Mouse (Mus musculus) ES-Bruce4 (cell line): ENCODE results near the gene Taf9b. TPM values are rescaled to one million over a fixed set of nuclear protein-coding genes. Genes with fewer than 3 reads are reported as not detected.
"Not testable (repeated sequence)": the region's sequence is repeated elsewhere in the genome, so short reads cannot be mapped to it uniquely, and the experiment has no call there.

Source experiments
- H3K27ac ChIP-seq: 2 replicates; pipeline ENCODE4 v1.5.1; 2012; ENCODE audit warnings: low read length, inconsistent platforms; ENCODE audit not compliant: insufficient read depth
- H3K27me3 ChIP-seq: 2 replicates; pipeline ENCODE4 v1.6.1; 2012; ENCODE audit warnings: mild to moderate bottlenecking, low read length, inconsistent platforms; ENCODE audit not compliant: control insufficient read depth, poor library complexity, insufficient read depth, severe bottlenecking
- H3K36me3 ChIP-seq: 2 replicates; pipeline ENCODE4 v1.6.1; 2012; ENCODE audit warnings: inconsistent platforms, mild to moderate bottlenecking, low read length, moderate library complexity; ENCODE audit not compliant: control insufficient read depth, poor library complexity, insufficient read depth, severe bottlenecking
- H3K4me1 ChIP-seq: one replicate; pipeline ENCODE4 v1.8.1; 2011; ENCODE audit warnings: low read length; ENCODE audit not compliant: control insufficient read depth, insufficient read depth
- H3K4me3 ChIP-seq: 2 replicates; pipeline ENCODE4 v1.5.1; 2011; ENCODE audit warnings: low read depth, mild to moderate bottlenecking, low read length
- H3K9ac ChIP-seq: 2 replicates; pipeline ENCODE4 v1.6.1; 2012; ENCODE audit warnings: low read depth, mild to moderate bottlenecking, inconsistent platforms; ENCODE audit not compliant: poor library complexity, severe bottlenecking
- H3K9me3 ChIP-seq: replicated peaks from 2 replicates; pipeline ENCODE4 v1.6.1; 2012; ENCODE audit warnings: mild to moderate bottlenecking, low read length, inconsistent platforms; ENCODE audit not compliant: control insufficient read depth, poor library complexity, insufficient read depth, severe bottlenecking
- CTCF ChIP-seq: IDR thresholded peaks from one replicate; pipeline ENCODE4 v1.8.1; 2011; ENCODE audit warnings: low read depth, low read length
- EP300 ChIP-seq: IDR thresholded peaks from 2 replicates; pipeline ENCODE4 v1.6.1; 2011; ENCODE audit warnings: low read depth, low read length; ENCODE audit not compliant: insufficient read depth
- POLR2A ChIP-seq: IDR thresholded peaks from one replicate; pipeline ENCODE4 v1.8.1; 2011; ENCODE audit warnings: low read length; ENCODE audit not compliant: insufficient read depth
- polyA plus RNA-seq: library from polyadenylated mRNA; stranded (reverse); fragments of >200 nt; gene quantifications from 2 replicates; pipeline ENCODE4 v1.2.4, GENCODE M21; 2011; ENCODE audit warnings: low read depth; ENCODE audit not compliant: missing spikeins, insufficient read depth, insufficient read length

Gene Taf9b
- polyA plus RNA-seq, result 1.6 TPM in 2 replicates

- Histone ChIP-seq H3K4me3 (no peak within 1 kb of the TSS), H3K9me3 (no peaks in the 10 kb centered on the region), H3K9ac (no peak within 1 kb of the TSS), H3K4me1 (no peaks in the 10 kb centered on the region), H3K27me3 (no peaks in the 10 kb centered on the region), H3K27ac (no peak within 1 kb of the TSS), H3K36me3 (no peaks in the 10 kb centered on the region)
- TF ChIP-seq CTCF (no peak), POLR2A (no peak), EP300 (no peak)
These were observed at the start of gene Taf9b for GRCm38 (mm10) chrX:106221058-106221457. Gene Taf9b (minus strand): TSS chrX:106221158.

GRCm38 (mm10) chrX:106255276-106255675 is 34.3 kb upstream of the Taf9b start, which contains the start of gene Fnd3c2:
Gene Fnd3c2 (minus strand): TSS chrX:106255376.
- TF ChIP-seq EP300 (no peak), POLR2A (no peak), CTCF (no peak)

GRCm38 (mm10) chrX:106219171-106220032 is 1.6 kb downstream of the Taf9b start:
- TF ChIP-seq POLR2A, result no peak
- TF ChIP-seq CTCF, result no peak
- no peak for TF ChIP-seq EP300
- peak overlapping the region; percentile 68 for H3K9ac ChIP-seq
- H3K4me1 ChIP-seq, result no peaks in the 10 kb centered on the region
- no peak overlapping the region for H3K27ac ChIP-seq
- no peaks in the 10 kb centered on the region for H3K27me3 ChIP-seq
- H3K9me3 ChIP-seq, result no peaks in the 10 kb centered on the region
- peak overlapping the region; percentile 59 for H3K4me3 ChIP-seq
- no peaks in the 10 kb centered on the region for H3K36me3 ChIP-seq

More at GRCm38 (mm10) chrX:106255276-106255675, 34.3 kb upstream of the Taf9b start, which contains the start of gene Fnd3c2:
- no peak within 1 kb of the TSS for H3K4me3 ChIP-seq
- H3K4me1 ChIP-seq, result no peaks in the 10 kb centered on the region
- no peaks in the 10 kb centered on the region for H3K27me3 ChIP-seq
- no peak within 1 kb of the TSS for H3K27ac ChIP-seq
- H3K9ac ChIP-seq, result no peak within 1 kb of the TSS
- H3K9me3 ChIP-seq, result no peaks in the 10 kb centered on the region
- H3K36me3 ChIP-seq, result no peaks in the 10 kb centered on the region

- TF ChIP-seq EP300 (no peak), CTCF (no peak), POLR2A (no peak)
- no peaks in the 10 kb centered on the region for H3K4me1 ChIP-seq
- H3K4me3 ChIP-seq, result no peak overlapping the region
- H3K9ac ChIP-seq, result no peak overlapping the region
- H3K9me3 ChIP-seq, result no peaks in the 10 kb centered on the region
- no peaks in the 10 kb centered on the region for H3K27me3 ChIP-seq
- H3K36me3 ChIP-seq, result no peaks in the 10 kb centered on the region
- H3K27ac ChIP-seq, result no peak overlapping the region
These were observed 11.9 kb downstream of the Taf9b start for GRCm38 (mm10) chrX:106209100-106209499.

GRCm38 (mm10) chrX:106198904-106199303 is 22.1 kb downstream of the Taf9b start:
- no peaks in the 10 kb centered on the region for H3K4me1 ChIP-seq
- no peak overlapping the region for H3K9ac ChIP-seq
- no peaks in the 10 kb centered on the region for H3K9me3 ChIP-seq
- no peaks in the 10 kb centered on the region for H3K27me3 ChIP-seq
- H3K27ac ChIP-seq, result no peak overlapping the region
- H3K4me3 ChIP-seq, result no peak overlapping the region
- peaks cover 50% of the 10 kb centered on the region for H3K36me3 ChIP-seq
- no peak for TF ChIP-seq EP300
- TF ChIP-seq POLR2A, result no peak
- TF ChIP-seq CTCF, result no peak

GRCm38 (mm10) chrX:106197308-106197707 is 23.6 kb downstream of the Taf9b start:
- no peak for TF ChIP-seq CTCF
- TF ChIP-seq EP300, result no peak
- no peak for TF ChIP-seq POLR2A
- Histone ChIP-seq H3K27ac (no peak overlapping the region), H3K9ac (no peak overlapping the region), H3K4me1 (peaks cover 1% of the 10 kb centered on the region), H3K4me3 (no peak overlapping the region), H3K9me3 (no peaks in the 10 kb centered on the region), H3K36me3 (peaks cover 60% of the 10 kb centered on the region), H3K27me3 (no peaks in the 10 kb centered on the region)

- not testable (repeated sequence) for H3K27ac ChIP-seq
These were observed 26.6 kb downstream of the Taf9b start for GRCm38 (mm10) chrX:106194361-106194760.

More at GRCm38 (mm10) chrX:106194361-106194760, 26.6 kb downstream of the Taf9b start:
- not testable (repeated sequence) for H3K4me3 ChIP-seq, H3K9me3 ChIP-seq, H3K27me3 ChIP-seq, H3K4me1 ChIP-seq, H3K9ac ChIP-seq
- H3K36me3 ChIP-seq, result peaks cover 56% of the 10 kb centered on the region
